Mouse (Mus musculus) neural tube, embryonic 11.5 days (tissue): ENCODE results near the gene Mau2. TPM values are rescaled to one million over a fixed set of nuclear protein-coding genes. Genes with fewer than 3 reads are reported as not detected.

Source experiments
- ATAC-seq: fragments of 200-750 bp; cut with Nextera tagmentation; 2 replicates; pipeline ENCODE4 v1.8.0; 2017; ENCODE audit warnings: moderate number of reproducible peaks, mild to moderate bottlenecking, moderate TSS enrichment, moderate library complexity; ENCODE audit not compliant: insufficient read depth, low FRiP score, low TSS enrichment
- DNase-seq: peaks from one replicate; pipeline ENCODE4 v3.0.0-alpha.2; 2015; ENCODE audit warnings: low spot score
- H3K27ac ChIP-seq: fragments of 300-500 bp; sonication (generic); 2 replicates; pipeline ENCODE4 v1.5.1; 2014; ENCODE audit warnings: low read depth, mild to moderate bottlenecking, low read length
- H3K27me3 ChIP-seq: fragments of 300-500 bp; sonication (generic); 2 replicates; pipeline ENCODE4 v1.6.1; 2014; ENCODE audit warnings: mild to moderate bottlenecking, low read length, mixed read lengths; ENCODE audit not compliant: control insufficient read depth, insufficient read depth
- H3K36me3 ChIP-seq: fragments of 300-500 bp; sonication (generic); 2 replicates; pipeline ENCODE4 v1.6.1; 2014; ENCODE audit warnings: mild to moderate bottlenecking, low read length, moderate library complexity, mixed read lengths; ENCODE audit not compliant: control insufficient read depth, insufficient read depth
- H3K4me1 ChIP-seq: fragments of 300-500 bp; sonication (generic); 2 replicates; pipeline ENCODE4 v1.6.1; 2014; ENCODE audit warnings: low read length, mixed read lengths; ENCODE audit not compliant: control insufficient read depth, insufficient read depth
- H3K4me2 ChIP-seq: fragments of 300-500 bp; sonication (generic); 2 replicates; pipeline ENCODE4 v1.6.1; 2014; ENCODE audit warnings: low read depth, mild to moderate bottlenecking, moderate library complexity
- H3K4me3 ChIP-seq: fragments of 300-500 bp; sonication (generic); 2 replicates; pipeline ENCODE4 v1.5.1; 2014; ENCODE audit warnings: low read depth, low read length
- H3K9ac ChIP-seq: fragments of 300-500 bp; sonication (generic); 2 replicates; pipeline ENCODE4 v1.6.1; 2014; ENCODE audit warnings: mild to moderate bottlenecking, low read length
- H3K9me3 ChIP-seq: fragments of 300-500 bp; sonication (generic); 2 replicates; pipeline ENCODE4 v1.6.1; 2016; ENCODE audit warnings: low read length; ENCODE audit not compliant: control insufficient read depth
- WGBS: fragments of 180-500 bp; shearing (Covaris S2); extraction: QIAGEN DNeasy Blood & Tissue Kit; methylation state at CpG from one replicate; pipeline ENCODE4 v1.1.7; 2014; 5-methylcytosine and 5-hydroxymethylcytosine counted together
- polyA plus RNA-seq: library from polyadenylated mRNA; unstranded; fragments of >200 nt; fragmentation: Nextera tagmentation; extraction: Ambion mirVana; gene quantifications from 2 replicates; pipeline ENCODE4 v1.2.1, GENCODE M21; 2014

Mau2 gene
- polyA plus RNA-seq, 1 experiment from 2014 or later = 62.1 TPM

DNA sequence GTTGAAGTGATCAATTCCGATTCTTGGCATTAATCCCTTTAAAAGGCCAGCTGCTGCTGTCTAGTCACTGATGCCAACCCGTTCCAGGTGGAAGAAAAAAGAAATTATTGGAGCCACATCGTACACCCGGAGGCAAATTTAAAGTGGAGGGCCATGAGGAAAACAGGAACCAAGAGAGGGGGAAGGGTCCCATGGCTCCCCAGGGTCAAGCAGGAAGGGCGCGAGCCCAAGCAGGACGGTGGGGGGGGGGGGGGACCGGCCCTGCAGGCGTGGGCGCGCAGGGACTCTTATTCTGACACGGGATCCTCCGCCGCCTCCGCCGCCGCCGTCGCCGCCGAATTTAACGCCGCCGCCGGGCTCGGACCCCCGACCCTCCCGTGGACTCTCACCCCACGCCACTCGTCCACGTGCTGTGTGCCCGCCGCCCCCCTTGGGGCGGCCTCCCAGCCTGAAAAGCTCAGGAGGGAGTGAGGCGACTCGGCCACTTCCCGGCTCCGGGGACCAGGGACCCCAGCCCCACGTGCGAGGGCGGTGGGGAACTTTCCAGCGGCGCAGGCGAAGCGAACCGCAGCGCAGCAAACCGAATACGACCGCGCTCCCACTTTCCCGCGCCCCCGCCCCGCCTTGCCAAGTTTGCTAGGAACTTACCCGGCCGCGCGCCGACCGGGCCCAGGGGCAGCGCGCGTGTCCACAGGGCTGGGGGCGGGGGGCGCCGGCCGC lies 68.9 kb downstream of the Mau2 start:
- peak overlapping the region; percentile 96 for H3K4me3 ChIP-seq
- peak overlapping the region; percentile 67 for H3K27ac ChIP-seq
- H3K9ac ChIP-seq = peak overlapping the region; percentile 85
- under 1% methylated on average over 66 of the region's 68 CpGs for WGBS
- peaks cover 26% of the 10 kb centered on the region for H3K4me1 ChIP-seq
- no peaks in the 10 kb centered on the region for H3K27me3 ChIP-seq
- no peaks in the 10 kb centered on the region for H3K9me3 ChIP-seq
- no peaks in the 10 kb centered on the region for H3K36me3 ChIP-seq
- H3K4me2 ChIP-seq = peak overlapping the region; percentile 81
- ATAC-seq (peak; percentile 61), DNase-seq (peak; percentile 72)

- peak overlapping the region; percentile 96 for H3K4me3 ChIP-seq
- WGBS = 15% methylated on average over 7 of the region's 7 CpGs
- no peaks in the 10 kb centered on the region for H3K36me3 ChIP-seq
- no peaks in the 10 kb centered on the region for H3K27me3 ChIP-seq
- ATAC-seq = no peak
- H3K9ac ChIP-seq = peak overlapping the region; percentile 85
- peak overlapping the region; percentile 81 for H3K4me2 ChIP-seq
- no peak overlapping the region for H3K27ac ChIP-seq
- peaks cover 26% of the 10 kb centered on the region for H3K4me1 ChIP-seq
- DNase-seq = no peak
- no peaks in the 10 kb centered on the region for H3K9me3 ChIP-seq
Measured at GRCm38 (mm10) chr8:69973063-69973441, 69.5 kb downstream of the Mau2 start.

GRCm38 (mm10) chr8:69970880-69971279 lies 71.7 kb downstream of the Mau2 start:
- no peaks in the 10 kb centered on the region for H3K27me3 ChIP-seq
- H3K27ac ChIP-seq = no peak overlapping the region
- no peak for ATAC-seq
- peaks cover 26% of the 10 kb centered on the region for H3K4me1 ChIP-seq
- H3K4me2 ChIP-seq = no peak overlapping the region
- H3K4me3 ChIP-seq = no peak overlapping the region
- 90% methylated on average over 2 of the region's 2 CpGs for WGBS
- no peaks in the 10 kb centered on the region for H3K9me3 ChIP-seq
- DNase-seq = no peak
- no peak overlapping the region for H3K9ac ChIP-seq
- H3K36me3 ChIP-seq = no peaks in the 10 kb centered on the region

DNA sequence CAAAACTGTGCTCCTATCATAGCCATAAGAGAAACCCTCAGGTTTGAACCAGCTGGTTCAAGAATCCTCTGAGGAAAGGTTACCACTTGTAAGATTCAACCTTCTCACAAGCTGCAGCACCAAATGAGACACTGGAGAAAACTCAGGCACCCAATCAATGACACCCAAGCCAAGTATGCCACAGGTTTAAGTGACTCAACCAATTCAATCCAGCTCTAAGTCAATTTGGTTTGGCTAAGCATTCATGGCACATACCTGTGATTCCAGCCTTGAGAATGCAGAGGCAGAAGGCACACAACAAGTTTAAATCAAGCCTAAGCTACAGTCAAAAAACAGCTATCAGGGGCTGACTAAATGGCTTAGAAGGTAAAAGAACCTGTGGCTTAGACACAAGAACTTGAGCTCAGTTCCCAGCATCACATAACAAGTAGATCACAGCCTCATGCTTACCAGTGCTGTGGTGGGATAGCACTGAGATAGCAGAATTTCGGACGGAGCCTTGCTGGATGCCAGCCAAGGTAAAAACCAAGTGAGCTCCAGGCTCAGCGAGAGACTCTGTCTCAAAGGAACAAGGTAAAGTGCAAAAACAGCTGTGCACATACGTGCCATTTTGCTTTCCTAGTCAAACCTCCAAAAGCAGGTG lies 75.1 kb downstream of the Mau2 start:
- Histone ChIP-seq H3K4me3 (no peak overlapping the region), H3K4me2 (no peak overlapping the region), H3K27me3 (no peaks in the 10 kb centered on the region), H3K9me3 (no peaks in the 10 kb centered on the region), H3K9ac (no peak overlapping the region), H3K36me3 (no peaks in the 10 kb centered on the region), H3K4me1 (peaks cover 12% of the 10 kb centered on the region), H3K27ac (no peak overlapping the region)
- 81% methylated on average over 4 of the region's 4 CpGs for WGBS
- DNase-seq (no peak), ATAC-seq (no peak)

Other genes starting within 250 kb of the Mau2 start
- gene Gmip, start 234.1 kb downstream of the Mau2 start, polyA plus RNA-seq = 10.9 and 14.2 TPM in 2 replicates
- 0.73 and 1.2 TPM in 2 replicates for gene Lpar2, start 220.3 kb downstream of the Mau2 start, polyA plus RNA-seq
- gene Pbx4, start 210.2 kb downstream of the Mau2 start, polyA plus RNA-seq = 28.8 and 31.2 TPM in 2 replicates
- 0.47 and 0.86 TPM in 2 replicates for gene Cilp2, start 155.0 kb downstream of the Mau2 start, polyA plus RNA-seq
- gene Tssk6, start 140.6 kb downstream of the Mau2 start, polyA plus RNA-seq = 4.1 and 4.8 TPM in 2 replicates
- gene Ndufa13, start 140.2 kb downstream of the Mau2 start, polyA plus RNA-seq = 151 and 161 TPM in 2 replicates
- gene Yjefn3, start 140.0 kb downstream of the Mau2 start, polyA plus RNA-seq = 3.7 and 5.0 TPM in 2 replicates
- gene Gatad2a, start 46.4 kb downstream of the Mau2 start, polyA plus RNA-seq = 80.7 and 92.7 TPM in 2 replicates
- 39.2 and 39.5 TPM in 2 replicates for gene Sugp1, start 79 bp upstream of the Mau2 start, polyA plus RNA-seq
- 0.53 and 1.3 TPM in 2 replicates for gene Tm6sf2, start 30.2 kb upstream of the Mau2 start, polyA plus RNA-seq
- gene Hapln4, start 40.7 kb upstream of the Mau2 start, polyA plus RNA-seq = 0.21 and 0.27 TPM in 2 replicates
- 55.8 and 59.7 TPM in 2 replicates for gene Ncan, start 78.1 kb upstream of the Mau2 start, polyA plus RNA-seq
- 18.9 and 20.6 TPM in 2 replicates for gene Nr2c2ap, start 88.6 kb upstream of the Mau2 start, polyA plus RNA-seq
- gene Rfxank, start 96.4 kb upstream of the Mau2 start, polyA plus RNA-seq = 13.0 and 13.3 TPM in 2 replicates
- gene Borcs8, start 96.8 kb upstream of the Mau2 start, polyA plus RNA-seq = 52.1 and 52.2 TPM in 2 replicates
- 0.39 and 0.58 TPM in 2 replicates for gene Mef2b, start 97.0 kb upstream of the Mau2 start, polyA plus RNA-seq
- 36.4 and 36.8 TPM in 2 replicates for gene Tmem161a, start 129.6 kb upstream of the Mau2 start, polyA plus RNA-seq
- 2.4 TPM in 2 replicates for gene Slc25a42, start 169.6 kb upstream of the Mau2 start, polyA plus RNA-seq
- 48.3 and 50.6 TPM in 2 replicates for gene Sugp2, start 191.5 kb upstream of the Mau2 start, polyA plus RNA-seq
- gene Armc6, start 191.7 kb upstream of the Mau2 start, polyA plus RNA-seq = 37.9 and 43.2 TPM in 2 replicates
- 77.7 and 80.4 TPM in 2 replicates for gene Homer3, start 240.1 kb upstream of the Mau2 start, polyA plus RNA-seq